In genomic region chr4:83080364-83081174, GRCm38 (mm10) we compare ENCODE assay signal across 12 mouse cellular contexts. TPM values are rescaled to one million over a fixed set of nuclear protein-coding genes. Genes with fewer than 3 reads are reported as not detected.
A peak's percentile ranks its signal among the peaks of the same experiment; 100 is the strongest.
DNase-seq lines count a peak whose midpoint lies in the region; ATAC-seq and TF ChIP-seq lines count a peak whose summit lies in the region.
"Had no signal": no experiment of that assay in that cellular context is flagged by ENCODE, and none has a peak within 500 bp of the region (broad histone marks: within the 10 kb centered on the region; RNA-seq: fewer than 3 reads in every experiment).

No protein-coding gene starts in this region.

- peak; percentile 70 for DNase-seq in intestine, embryonic 14.5 days (ENCODE audit: low spot score)
- DNase-seq in embryo, embryonic 9.5 days (ENCODE audit: extremely low spot score) = peak; percentile 57
- DNase-seq in kidney, adult 2 months = peak; percentile 46
- peak; percentile 74 for DNase-seq in mesoderm, embryonic 11.5 days (ENCODE audit: low read depth, low spot score)
- DNase-seq in frontal cortex, postnatal 25 days (ENCODE audit: low spot score in 2 of 2) = no peak
- no peak for DNase-seq in frontal cortex, adult 2 months (ENCODE audit: extremely low spot score in 1 of 2, low spot score in 1 of 2)
- DNase-seq in layer of hippocampus, adult 9-11 months = no peak
- DNase-seq: cerebellum, adult 11-12 months; midbrain, embryonic 14.5 days had no signal

- H3K27ac ChIP-seq in intestine, embryonic 14.5 days (ENCODE audit: low read depth) = peak overlapping the region; percentile 88
- no peak overlapping the region for H3K27ac ChIP-seq in intestine, postnatal 0 days (ENCODE audit: low read depth, low read length)
- H3K27ac ChIP-seq in kidney, adult 2 months (ENCODE audit: insufficient read depth, low read depth, low read length) = peak overlapping the region; percentile 66
- H3K27ac ChIP-seq: forebrain, embryonic 15.5 days; hindbrain, embryonic 13.5 days had no signal

- no peak for TF ChIP-seq CTCF in intestine, postnatal 0 days (IDR thresholded peaks at IDR 0.05; ENCODE audit: low read depth)
- TF ChIP-seq CTCF in kidney, adult 2 months (conservative IDR thresholded peaks at IDR 0.05; ENCODE audit: insufficient read depth, insufficient read length, low read depth, low read length) = no peak

- H3K36me3 ChIP-seq in intestine, embryonic 14.5 days (ENCODE audit: control insufficient read depth, insufficient read depth, low read length) = no peaks in the 10 kb centered on the region
- H3K36me3 ChIP-seq in intestine, postnatal 0 days (ENCODE audit: control insufficient read depth, insufficient read depth) = no peaks in the 10 kb centered on the region
- no peaks in the 10 kb centered on the region for H3K36me3 ChIP-seq in kidney, adult 2 months (ENCODE audit: control insufficient read depth, insufficient read depth, low read length)
- H3K36me3 ChIP-seq: forebrain, embryonic 15.5 days; hindbrain, embryonic 13.5 days had no signal

- no peak overlapping the region for H3K4me3 ChIP-seq in intestine, embryonic 14.5 days (ENCODE audit: low read depth, low read length)
- no peak overlapping the region for H3K4me3 ChIP-seq in intestine, postnatal 0 days (ENCODE audit: low read depth, low read length)
- no peak overlapping the region for H3K4me3 ChIP-seq in kidney, adult 2 months (ENCODE audit: insufficient read depth, low read depth, low read length)
- H3K4me3 ChIP-seq: forebrain, embryonic 15.5 days; hindbrain, embryonic 13.5 days had no signal

- no peaks in the 10 kb centered on the region for H3K9me3 ChIP-seq in intestine, embryonic 14.5 days (ENCODE audit: control insufficient read depth, low read length)
- H3K9me3 ChIP-seq in intestine, postnatal 0 days (ENCODE audit: control insufficient read depth) = no peaks in the 10 kb centered on the region
- H3K9me3 ChIP-seq: forebrain, embryonic 15.5 days; hindbrain, embryonic 13.5 days had no signal

- H3K4me1 ChIP-seq in intestine, embryonic 14.5 days (replicated peaks; ENCODE audit: control insufficient read depth, insufficient read depth, low read length) = peaks cover 23% of the 10 kb centered on the region
- H3K4me1 ChIP-seq in intestine, postnatal 0 days (replicated peaks; ENCODE audit: control insufficient read depth, insufficient read depth, low read length) = no peaks in the 10 kb centered on the region
- no peaks in the 10 kb centered on the region for H3K4me1 ChIP-seq in kidney, adult 2 months (ENCODE audit: control insufficient read depth, insufficient read depth, low read length)
- H3K4me1 ChIP-seq: forebrain, embryonic 15.5 days; hindbrain, embryonic 13.5 days had no signal

- WGBS in intestine, embryonic 14.5 days = 7% methylated on average over 13 of the region's 13 CpGs
- 16% methylated on average over 13 of the region's 13 CpGs for WGBS in intestine, postnatal 0 days
- 6% methylated on average over 13 of the region's 13 CpGs for WGBS in kidney, adult 2 months

- H3K9ac ChIP-seq in intestine, embryonic 14.5 days (ENCODE audit: low read length) = no peak overlapping the region
- no peak overlapping the region for H3K9ac ChIP-seq in intestine, postnatal 0 days (ENCODE audit: low read depth, low read length)
- H3K9ac ChIP-seq: forebrain, embryonic 15.5 days; hindbrain, embryonic 13.5 days had no signal

- no peaks in the 10 kb centered on the region for H3K27me3 ChIP-seq in intestine, embryonic 14.5 days (replicated peaks; ENCODE audit: control insufficient read depth, insufficient read depth, low read length)
- H3K27me3 ChIP-seq in intestine, postnatal 0 days (replicated peaks; ENCODE audit: control insufficient read depth, insufficient read depth, low read length) = no peaks in the 10 kb centered on the region
- H3K27me3 ChIP-seq in kidney, adult 2 months (replicated peaks; ENCODE audit: control insufficient read depth, insufficient read depth, low read length) = no peaks in the 10 kb centered on the region
- H3K27me3 ChIP-seq: forebrain, embryonic 15.5 days; hindbrain, embryonic 13.5 days had no signal

- ATAC-seq in intestine, embryonic 14.5 days (replicated peaks; ENCODE audit: low FRiP score, low TSS enrichment, low read depth) = peak; percentile 91
- no peak for ATAC-seq in intestine, postnatal 0 days
- ATAC-seq: forebrain, embryonic 15.5 days had no signal

- H3K4me2 ChIP-seq in intestine, embryonic 14.5 days (ENCODE audit: low read length) = peak overlapping the region; percentile 36
- no peak overlapping the region for H3K4me2 ChIP-seq in intestine, postnatal 0 days (replicated peaks; ENCODE audit: low read depth)
- H3K4me2 ChIP-seq: forebrain, embryonic 15.5 days; hindbrain, embryonic 13.5 days had no signal

- no peak for TF ChIP-seq POLR2A in kidney, adult 2 months (IDR thresholded peaks at IDR 0.05; ENCODE audit: low read depth, low read length)

RNA-seq across cellular contexts. Expression of gene Frem1, which starts 28.4 kb away (rescaled TPM):
- 18.2 and 19.5 TPM in 2 replicates for polyA plus RNA-seq in intestine, embryonic 14.5 days (2014; fragmentation: Nextera tagmentation; extraction: Ambion mirVana)
- polyA plus RNA-seq in intestine, postnatal 0 days (2015; fragmentation: Nextera tagmentation; extraction: Ambion mirVana) = 1.5 and 1.6 TPM in 2 replicates
- polyA plus RNA-seq in kidney, adult 2 months (2012; rRNA removed) = 4.5 and 4.6 TPM in 2 replicates
- polyA plus RNA-seq in frontal cortex, adult 2 months (2012; rRNA removed) = 1.5 and 2.1 TPM in 2 replicates

Comparison
In these comparisons a context has a peak if more than half of its experiments do, and no peak if none do; other contexts are left out.
1. DNase-seq: peak in intestine, embryonic 14.5 days (single experiment), embryo, embryonic 9.5 days (single experiment), kidney, adult 2 months (single experiment) and mesoderm, embryonic 11.5 days (single experiment); none in frontal cortex, postnatal 25 days (0 of 2), frontal cortex, adult 2 months (0 of 2) and layer of hippocampus, adult 9-11 months (single experiment).